Mouse (Mus musculus): ENCODE results near the gene Wtip. TPM values are rescaled to one million over a fixed set of nuclear protein-coding genes. Genes with fewer than 3 reads are reported as not detected.
"Not testable (repeated sequence)": the region's sequence is repeated elsewhere in the genome, so short reads cannot be mapped to it uniquely, and the experiment has no call there.

Gene Wtip
- polyA plus RNA-seq (2014; fragmentation: Nextera tagmentation; extraction: Ambion mirVana) = 3.3 and 4.2 TPM in 2 replicates

DNA sequence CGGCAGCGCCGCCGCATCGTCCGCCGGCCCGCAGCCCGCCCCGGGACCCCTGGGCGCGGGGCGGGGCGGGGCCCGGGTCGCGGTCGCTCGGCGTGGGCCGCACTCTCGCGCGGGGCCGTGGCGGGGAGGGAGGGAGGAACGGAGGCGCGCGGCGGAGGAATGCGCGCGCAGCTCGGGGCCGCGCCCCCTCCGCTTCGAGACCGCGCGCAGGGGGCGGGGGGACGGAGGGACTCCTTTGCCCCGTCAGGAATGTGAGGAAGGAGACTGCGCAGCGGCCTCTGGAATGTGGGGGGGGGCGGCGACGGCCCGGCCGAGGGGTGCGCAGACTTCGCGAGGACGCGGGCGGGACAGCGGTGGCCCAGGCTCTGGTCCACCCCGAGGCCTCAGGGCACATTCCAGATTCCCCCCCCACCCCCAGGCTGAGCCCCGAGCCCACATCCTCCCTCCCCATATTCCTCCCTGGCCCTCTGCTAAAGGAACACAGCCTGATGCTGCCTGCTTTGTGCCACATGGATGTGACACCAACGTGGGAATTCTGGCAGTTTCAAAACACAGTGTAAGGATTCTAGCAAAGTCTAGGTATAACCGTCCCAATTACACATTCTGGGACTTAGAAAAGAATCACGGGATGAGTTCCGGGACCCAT lies at the start of gene Wtip:
Gene Wtip, minus strand, starts transcription at position 152 of the 646 bp plus-strand sequence.
- ATAC-seq = peak; percentile 82
- Histone ChIP-seq H3K27me3 (replicated peaks; ENCODE audit: control insufficient read depth, insufficient read depth, low read length) (no peaks in the 10 kb centered on the region), H3K9ac (ENCODE audit: low read length) (peak within 1 kb of the TSS; percentile 84), H3K9me3 (replicated peaks; ENCODE audit: control insufficient read depth, low read length) (no peaks in the 10 kb centered on the region), H3K4me1 (ENCODE audit: control insufficient read depth, insufficient read depth, low read length) (peaks cover 12% of the 10 kb centered on the region; the same call in 1 of the 2 replicates), H3K27ac (ENCODE audit: low read depth, low read length) (peak within 1 kb of the TSS; percentile 54), H3K4me3 (ENCODE audit: low read depth, low read length) (peak within 1 kb of the TSS; percentile 74), H3K36me3 (ENCODE audit: control insufficient read depth, insufficient read depth, low read length) (no peaks in the 10 kb centered on the region), H3K4me2 (ENCODE audit: low read length) (peak within 1 kb of the TSS; percentile 59)
- 1% methylated on average over 43 of the region's 65 CpGs for WGBS
- DNase-seq (ENCODE audit: low spot score) = peak; percentile 88

- WGBS = 92% methylated on average over 6 of the region's 6 CpGs
- H3K9me3 ChIP-seq (replicated peaks; ENCODE audit: control insufficient read depth, low read length); H3K4me1 ChIP-seq (ENCODE audit: control insufficient read depth, insufficient read depth, low read length); ATAC-seq; H3K27ac ChIP-seq (ENCODE audit: low read depth, low read length); H3K4me3 ChIP-seq (ENCODE audit: low read depth, low read length); H3K9ac ChIP-seq (ENCODE audit: low read length); H3K27me3 ChIP-seq (replicated peaks; ENCODE audit: control insufficient read depth, insufficient read depth, low read length); DNase-seq (ENCODE audit: low spot score); H3K4me2 ChIP-seq (ENCODE audit: low read length); H3K36me3 ChIP-seq (ENCODE audit: control insufficient read depth, insufficient read depth, low read length): not testable (repeated sequence)
These were observed 43.2 kb upstream of the Wtip start for GRCm38 (mm10) chr7:34176241-34176640.

- Histone ChIP-seq H3K9me3 (replicated peaks; ENCODE audit: control insufficient read depth, low read length) (no peaks in the 10 kb centered on the region), H3K36me3 (ENCODE audit: control insufficient read depth, insufficient read depth, low read length) (no peaks in the 10 kb centered on the region), H3K4me2 (ENCODE audit: low read length) (no peak overlapping the region), H3K4me3 (ENCODE audit: low read depth, low read length) (no peak overlapping the region), H3K4me1 (ENCODE audit: control insufficient read depth, insufficient read depth, low read length) (no peaks in the 10 kb centered on the region), H3K27me3 (replicated peaks; ENCODE audit: control insufficient read depth, insufficient read depth, low read length) (no peaks in the 10 kb centered on the region), H3K9ac (ENCODE audit: low read length) (no peak overlapping the region), H3K27ac (ENCODE audit: low read depth, low read length) (no peak overlapping the region)
- WGBS = 81% methylated on average over 1 of the region's 1 CpGs
- DNase-seq (ENCODE audit: low spot score) (no peak), ATAC-seq (no peak)
These were observed 39.2 kb upstream of the Wtip start for GRCm38 (mm10) chr7:34172251-34172650.

DNA sequence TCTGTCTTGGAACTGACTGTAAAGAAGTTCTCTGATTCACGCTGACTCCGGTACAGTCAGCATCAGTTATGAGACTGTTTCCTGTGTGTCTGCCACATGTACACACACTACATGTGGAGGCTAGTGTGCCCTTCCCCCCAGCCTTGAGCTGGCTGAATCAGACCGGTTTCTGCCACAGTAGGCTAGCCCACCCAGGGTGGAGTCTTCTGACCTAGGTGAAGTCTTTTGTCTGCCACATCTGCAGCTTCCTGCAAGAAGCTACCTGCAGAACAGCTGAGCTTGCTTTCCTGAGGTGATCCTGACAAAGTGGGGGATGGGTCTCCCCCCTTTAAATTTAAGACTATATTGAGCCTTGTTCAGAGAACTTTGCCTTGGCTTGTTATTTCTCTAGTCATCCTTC lies 36.4 kb upstream of the Wtip start, which contains the start of gene Uba2:
Gene Uba2, minus strand, starts transcription at position 146 of the 400 bp plus-strand sequence.
- no peak for ATAC-seq
- H3K4me2 ChIP-seq (ENCODE audit: low read length) = peak within 1 kb of the TSS; percentile 80
- H3K4me3 ChIP-seq (ENCODE audit: low read depth, low read length) = peak within 1 kb of the TSS; percentile 95
- H3K27me3 ChIP-seq (replicated peaks; ENCODE audit: control insufficient read depth, insufficient read depth, low read length) = no peaks in the 10 kb centered on the region
- H3K36me3 ChIP-seq (ENCODE audit: control insufficient read depth, insufficient read depth, low read length) = peaks cover 9% of the 10 kb centered on the region
- no peak for DNase-seq (ENCODE audit: low spot score)
- peak within 1 kb of the TSS; percentile 75; the same call in 1 of the 2 replicates for H3K27ac ChIP-seq (ENCODE audit: low read depth, low read length)
- H3K4me1 ChIP-seq (ENCODE audit: control insufficient read depth, insufficient read depth, low read length) = no peaks in the 10 kb centered on the region
- WGBS = 81% methylated on average over 3 of the region's 3 CpGs
- H3K9ac ChIP-seq (ENCODE audit: low read length) = peak within 1 kb of the TSS; percentile 95
- H3K9me3 ChIP-seq (replicated peaks; ENCODE audit: control insufficient read depth, low read length) = no peaks in the 10 kb centered on the region

- Histone ChIP-seq H3K9me3 (replicated peaks; ENCODE audit: control insufficient read depth, low read length) (no peaks in the 10 kb centered on the region), H3K36me3 (ENCODE audit: control insufficient read depth, insufficient read depth, low read length) (peaks cover 16% of the 10 kb centered on the region), H3K27me3 (replicated peaks; ENCODE audit: control insufficient read depth, insufficient read depth, low read length) (no peaks in the 10 kb centered on the region), H3K4me2 (ENCODE audit: low read length) (peak overlapping the region; percentile 80), H3K9ac (ENCODE audit: low read length) (peak overlapping the region; percentile 95), H3K4me3 (ENCODE audit: low read depth, low read length) (peak overlapping the region; percentile 95), H3K27ac (ENCODE audit: low read depth, low read length) (peak overlapping the region; percentile 75), H3K4me1 (ENCODE audit: control insufficient read depth, insufficient read depth, low read length) (no peaks in the 10 kb centered on the region)
- DNase-seq (ENCODE audit: low spot score) (peak; percentile 93), ATAC-seq (peak; percentile 97)
- 9% methylated on average over 30 of the region's 30 CpGs for WGBS
These were observed 35.6 kb upstream of the Wtip start for GRCm38 (mm10) chr7:34168470-34169251.

DNA sequence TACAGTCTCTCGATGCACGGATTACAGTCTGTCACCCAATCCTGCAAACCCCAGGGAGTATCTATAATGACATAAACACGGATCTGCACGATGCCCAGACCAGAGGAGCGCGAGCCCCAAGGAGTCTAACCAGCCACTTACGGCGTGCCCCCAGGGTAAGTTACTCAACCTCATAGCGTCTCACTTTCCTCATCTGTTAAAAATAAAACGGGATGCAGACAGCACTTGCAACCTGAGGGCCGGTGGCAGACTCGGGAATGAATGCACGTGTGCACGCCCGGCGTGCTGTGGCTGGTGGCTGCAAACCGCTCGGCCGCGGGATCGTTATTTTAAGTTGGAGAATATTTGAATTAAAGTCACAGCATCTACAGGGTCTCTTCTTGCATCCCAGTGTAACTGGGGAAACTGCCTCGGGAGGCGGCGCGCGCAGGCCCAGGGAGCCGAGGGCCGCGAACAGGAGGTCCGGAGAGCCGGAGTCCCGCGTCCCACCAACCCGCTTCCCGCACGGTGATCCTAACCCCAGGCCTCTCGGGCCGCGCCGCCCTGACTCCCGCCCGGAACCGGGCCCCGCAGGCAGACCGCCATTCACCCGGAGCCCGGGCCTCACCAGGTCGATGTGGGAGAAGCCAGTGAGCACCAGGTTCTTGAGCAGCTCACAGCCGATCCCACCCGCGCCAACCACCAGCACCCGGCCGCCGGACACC lies 34.9 kb upstream of the Wtip start:
- Histone ChIP-seq H3K9ac (ENCODE audit: low read length) (peak overlapping the region; percentile 95), H3K27ac (ENCODE audit: low read depth, low read length) (peak overlapping the region; percentile 75), H3K4me3 (ENCODE audit: low read depth, low read length) (peak overlapping the region; percentile 95), H3K4me2 (ENCODE audit: low read length) (peak overlapping the region; percentile 80), H3K4me1 (ENCODE audit: control insufficient read depth, insufficient read depth, low read length) (no peaks in the 10 kb centered on the region), H3K36me3 (ENCODE audit: control insufficient read depth, insufficient read depth, low read length) (peaks cover 23% of the 10 kb centered on the region), H3K9me3 (replicated peaks; ENCODE audit: control insufficient read depth, low read length) (no peaks in the 10 kb centered on the region), H3K27me3 (replicated peaks; ENCODE audit: control insufficient read depth, insufficient read depth, low read length) (no peaks in the 10 kb centered on the region)
- ATAC-seq (peak; percentile 87), DNase-seq (ENCODE audit: low spot score) (peak; percentile 9)
- WGBS = under 1% methylated on average over 51 of the region's 54 CpGs

- 51% methylated on average over 4 of the region's 4 CpGs for WGBS
- DNase-seq (ENCODE audit: low spot score) (peak; percentile 4), ATAC-seq (no peak)
- H3K4me1 ChIP-seq (ENCODE audit: control insufficient read depth, insufficient read depth, low read length) = no peaks in the 10 kb centered on the region
- H3K4me3 ChIP-seq (ENCODE audit: low read depth, low read length) = no peak overlapping the region
- no peaks in the 10 kb centered on the region for H3K9me3 ChIP-seq (replicated peaks; ENCODE audit: control insufficient read depth, low read length)
- H3K27me3 ChIP-seq (replicated peaks; ENCODE audit: control insufficient read depth, insufficient read depth, low read length) = no peaks in the 10 kb centered on the region
- H3K4me2 ChIP-seq (ENCODE audit: low read length) = 0 out of 2 replicates have a peak overlapping the region, but pooled peaks have one; percentile 26
- H3K27ac ChIP-seq (ENCODE audit: low read depth, low read length) = no peak overlapping the region
- H3K9ac ChIP-seq (ENCODE audit: low read length) = 0 out of 2 replicates have a peak overlapping the region, but pooled peaks have one; percentile 21
- H3K36me3 ChIP-seq (ENCODE audit: control insufficient read depth, insufficient read depth, low read length) = peaks cover 34% of the 10 kb centered on the region
These were observed 33.8 kb upstream of the Wtip start for GRCm38 (mm10) chr7:34166850-34167249.

DNA sequence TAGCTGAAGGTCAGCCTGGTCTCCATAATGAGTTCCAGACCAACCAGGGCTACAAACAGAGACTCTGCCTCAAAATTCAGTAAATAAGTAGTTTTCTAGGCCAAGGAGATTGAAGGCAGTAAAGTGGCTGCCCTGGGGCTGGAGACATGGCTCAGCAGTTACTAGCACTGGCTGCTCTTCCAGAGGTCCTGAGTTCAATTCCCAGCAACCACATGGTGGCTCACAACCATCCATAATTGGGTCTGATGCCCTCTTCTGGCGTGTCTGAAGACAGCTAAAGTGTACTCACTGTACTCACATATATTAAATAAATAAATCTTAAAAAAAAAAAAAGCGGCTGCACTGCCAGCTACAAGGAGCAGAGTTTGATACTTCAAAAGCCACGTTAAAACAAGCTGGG lies 32.9 kb upstream of the Wtip start:
- WGBS = 74% methylated on average over 3 of the region's 3 CpGs
- Histone ChIP-seq H3K4me2 (ENCODE audit: low read length) (no peak overlapping the region), H3K9ac (ENCODE audit: low read length) (no peak overlapping the region), H3K27me3 (replicated peaks; ENCODE audit: control insufficient read depth, insufficient read depth, low read length) (no peaks in the 10 kb centered on the region), H3K9me3 (replicated peaks; ENCODE audit: control insufficient read depth, low read length) (no peaks in the 10 kb centered on the region), H3K4me3 (ENCODE audit: low read depth, low read length) (no peak overlapping the region), H3K4me1 (ENCODE audit: control insufficient read depth, insufficient read depth, low read length) (no peaks in the 10 kb centered on the region), H3K36me3 (ENCODE audit: control insufficient read depth, insufficient read depth, low read length) (peaks cover 42% of the 10 kb centered on the region), H3K27ac (ENCODE audit: low read depth, low read length) (no peak overlapping the region)
- DNase-seq (ENCODE audit: low spot score) (no peak), ATAC-seq (no peak)
